Mouse (Mus musculus) adrenal gland, adult 18-20 months (tissue): Measurements from ENCODE around the gene Gm21822. TPM values are rescaled to one million over a fixed set of nuclear protein-coding genes. Genes with fewer than 3 reads are reported as not detected.
"Not testable (repeated sequence)": the region's sequence is repeated elsewhere in the genome, so short reads cannot be mapped to it uniquely, and the experiment has no call there.

Experiments
- DNase-seq, 2 experiments: peaks; one replicate each; pipeline ENCODE4 v3.0.0; 2021 to 2022; ENCODE audit warnings: low spot score in 2 of 2
- long read RNA-seq, 2 experiments: library from polyadenylated mRNA; stranded (forward); transcript quantifications; one replicate each; pipeline ENCODE4 v2.0.0; 2021
- total RNA-seq, 2 experiments: library from RNA; stranded (reverse); gene quantifications; 1 replicate in 1 of 2; 2 replicates in 1 of 2; pipeline ENCODE4 v1.2.3; 2021

Gm21822 gene
- total RNA-seq: not detected
- long read RNA-seq, experiment 1: 0 reads
- long read RNA-seq, experiment 2: 0 reads

- DNase-seq: not testable (repeated sequence)
These were observed at the start of gene Gm21822 for GRCm38 (mm10) chrY:18654182-18654581. Gm21822 (plus strand) TSS chrY:18654482.
